Mouse (Mus musculus) liver, embryonic 16.5 days (tissue): ENCODE data around the gene Tmem59. TPM values are rescaled to one million over a fixed set of nuclear protein-coding genes. Genes with fewer than 3 reads are reported as not detected.

Source experiments
- ATAC-seq: fragments of 200-750 bp; cut with Nextera tagmentation; 2 replicates; pipeline ENCODE4 v1.8.0; 2017; ENCODE audit warnings: low read depth, mild to moderate bottlenecking, moderate number of reproducible peaks, moderate library complexity
- H3K27ac ChIP-seq: fragments of 300-500 bp; sonication (generic); 2 replicates; pipeline ENCODE4 v1.5.1; 2014; ENCODE audit warnings: mild to moderate bottlenecking, low read length
- H3K27me3 ChIP-seq: fragments of 300-500 bp; sonication (generic); 2 replicates; pipeline ENCODE4 v1.6.1; 2014; ENCODE audit warnings: low read depth, low read length, mixed read lengths; ENCODE audit not compliant: control insufficient read depth, insufficient read depth
- H3K36me3 ChIP-seq: fragments of 300-500 bp; sonication (generic); 2 replicates; pipeline ENCODE4 v1.6.1; 2014; ENCODE audit warnings: mild to moderate bottlenecking; ENCODE audit not compliant: control insufficient read depth, insufficient read depth
- H3K4me1 ChIP-seq: fragments of 300-500 bp; sonication (generic); 2 replicates; pipeline ENCODE4 v1.6.1; 2014; ENCODE audit warnings: low read depth, low read length, mixed read lengths; ENCODE audit not compliant: control insufficient read depth
- H3K4me2 ChIP-seq: fragments of 300-500 bp; sonication (generic); 2 replicates; pipeline ENCODE4 v1.6.1; 2014; ENCODE audit warnings: low read depth, low read length, mixed read lengths
- H3K4me3 ChIP-seq: fragments of 300-500 bp; sonication (generic); 2 replicates; pipeline ENCODE4 v1.5.1; 2014; ENCODE audit warnings: low read depth, mild to moderate bottlenecking, low read length
- H3K9ac ChIP-seq: fragments of 300-500 bp; sonication (generic); 2 replicates; pipeline ENCODE4 v1.6.1; 2014; ENCODE audit warnings: low read depth, low read length
- H3K9me3 ChIP-seq: fragments of 300-500 bp; sonication (generic); replicated peaks from 2 replicates; pipeline ENCODE4 v1.6.1; 2016; ENCODE audit warnings: low read length; ENCODE audit not compliant: control insufficient read depth
- WGBS: fragments of 180-500 bp; shearing (Covaris S2); extraction: QIAGEN DNeasy Blood & Tissue Kit; methylation state at CpG from one replicate; pipeline ENCODE4 v1.1.7; 2014; ENCODE audit not compliant: insufficient replicate concordance; 5-methylcytosine and 5-hydroxymethylcytosine counted together
- polyA plus RNA-seq: library from polyadenylated mRNA; unstranded; fragments of >200 nt; fragmentation: Nextera tagmentation; extraction: Ambion mirVana; gene quantifications from 2 replicates; pipeline ENCODE4 v1.2.1, GENCODE M21; 2015

Gene Tmem59
- polyA plus RNA-seq, 1 experiment from 2014 or later, result 196 TPM

- no peak overlapping the region for H3K4me3 ChIP-seq
Measured at GRCm38 (mm10) chr4:107193841-107194240, 15.6 kb downstream of the Tmem59 start.

GRCm38 (mm10) chr4:107196454-107196853 lies 18.3 kb downstream of the Tmem59 start:
- H3K4me3 ChIP-seq, result no peak overlapping the region
- H3K9me3 ChIP-seq, result no peaks in the 10 kb centered on the region
- H3K27me3 ChIP-seq, result no peaks in the 10 kb centered on the region
- no peak overlapping the region for H3K9ac ChIP-seq
- H3K27ac ChIP-seq, result no peak overlapping the region
- no peaks in the 10 kb centered on the region for H3K4me1 ChIP-seq
- peaks cover 53% of the 10 kb centered on the region for H3K36me3 ChIP-seq
- 88% methylated on average over 2 of the region's 2 CpGs for whole genome bisulfite sequencing
- ATAC-seq, result no peak
- no peak overlapping the region for H3K4me2 ChIP-seq

More at GRCm38 (mm10) chr4:107193841-107194240, 15.6 kb downstream of the Tmem59 start:
- Histone ChIP-seq H3K27me3 (no peaks in the 10 kb centered on the region), H3K27ac (no peak overlapping the region), H3K36me3 (peaks cover 52% of the 10 kb centered on the region), H3K9ac (no peak overlapping the region), H3K4me2 (no peak overlapping the region), H3K4me1 (no peaks in the 10 kb centered on the region), H3K9me3 (no peaks in the 10 kb centered on the region)
- no peak for ATAC-seq
- WGBS, result 89% methylated on average over 3 of the region's 3 CpGs

GRCm38 (mm10) chr4:107198072-107198471 lies 19.9 kb downstream of the Tmem59 start:
- Histone ChIP-seq H3K9ac (no peak overlapping the region), H3K4me1 (no peaks in the 10 kb centered on the region), H3K27ac (no peak overlapping the region), H3K36me3 (peaks cover 49% of the 10 kb centered on the region), H3K4me3 (no peak overlapping the region), H3K27me3 (no peaks in the 10 kb centered on the region), H3K9me3 (no peaks in the 10 kb centered on the region), H3K4me2 (no peak overlapping the region)
- WGBS, result 90% methylated on average over 5 of the region's 5 CpGs
- ATAC-seq, result no peak

GRCm38 (mm10) chr4:107201779-107202178 lies 23.6 kb downstream of the Tmem59 start:
- 88% methylated on average over 3 of the region's 3 CpGs for WGBS
- Histone ChIP-seq H3K4me3 (no peak overlapping the region), H3K9ac (no peak overlapping the region), H3K4me2 (no peak overlapping the region), H3K27ac (no peak overlapping the region), H3K27me3 (no peaks in the 10 kb centered on the region), H3K36me3 (peaks cover 38% of the 10 kb centered on the region), H3K4me1 (no peaks in the 10 kb centered on the region), H3K9me3 (no peaks in the 10 kb centered on the region)
- no peak for ATAC-seq

- Histone ChIP-seq H3K36me3 (peaks cover 29% of the 10 kb centered on the region), H3K4me3 (no peak overlapping the region), H3K27me3 (no peaks in the 10 kb centered on the region), H3K9ac (no peak overlapping the region), H3K4me2 (no peak overlapping the region), H3K27ac (no peak overlapping the region), H3K9me3 (no peaks in the 10 kb centered on the region), H3K4me1 (no peaks in the 10 kb centered on the region)
- WGBS, result 77% methylated on average over 7 of the region's 7 CpGs
- no peak for ATAC-seq
Measured at GRCm38 (mm10) chr4:107203001-107203400, 24.8 kb downstream of the Tmem59 start.

- no peak for ATAC-seq
- H3K36me3 ChIP-seq, result peaks cover 3% of the 10 kb centered on the region
- 86% methylated on average over 2 of the region's 2 CpGs for WGBS
- no peak overlapping the region for H3K27ac ChIP-seq
- no peak overlapping the region for H3K9ac ChIP-seq
- no peaks in the 10 kb centered on the region for H3K27me3 ChIP-seq
- H3K9me3 ChIP-seq, result no peaks in the 10 kb centered on the region
- no peak overlapping the region for H3K4me2 ChIP-seq
- no peak overlapping the region for H3K4me3 ChIP-seq
- peaks cover 7% of the 10 kb centered on the region for H3K4me1 ChIP-seq
Measured at GRCm38 (mm10) chr4:107207016-107207415, 28.8 kb downstream of the Tmem59 start.

- H3K4me2 ChIP-seq, result no peak within 1 kb of the TSS
Measured at GRCm38 (mm10) chr4:107208880-107209279, 30.7 kb downstream of the Tmem59 start, which contains the start of gene Ldlrad1. Gene Ldlrad1, plus strand, starts transcription at chr4:107209180.

GRCm38 (mm10) chr4:107210483-107211097 lies 32.4 kb downstream of the Tmem59 start:
- 20% methylated on average over 5 of the region's 5 CpGs for WGBS
- ATAC-seq, result peak; percentile 40; the same call in 1 of the 2 replicates
- Histone ChIP-seq H3K36me3 (no peaks in the 10 kb centered on the region), H3K4me1 (peaks cover 7% of the 10 kb centered on the region), H3K9me3 (no peaks in the 10 kb centered on the region), H3K4me2 (no peak overlapping the region), H3K27ac (no peak overlapping the region), H3K27me3 (no peaks in the 10 kb centered on the region; the same call in 1 of the 2 replicates), H3K9ac (no peak overlapping the region), H3K4me3 (no peak overlapping the region)

More at GRCm38 (mm10) chr4:107208880-107209279, 30.7 kb downstream of the Tmem59 start, which contains the start of gene Ldlrad1:
- Histone ChIP-seq H3K9ac (no peak within 1 kb of the TSS), H3K9me3 (no peaks in the 10 kb centered on the region), H3K36me3 (no peaks in the 10 kb centered on the region), H3K4me1 (peaks cover 7% of the 10 kb centered on the region), H3K27me3 (no peaks in the 10 kb centered on the region; the same call in 1 of the 2 replicates), H3K4me3 (no peak within 1 kb of the TSS), H3K27ac (no peak within 1 kb of the TSS)
- ATAC-seq, result no peak
- WGBS, result 70% methylated on average over 3 of the region's 3 CpGs

GRCm38 (mm10) chr4:107211465-107211864 lies 33.3 kb downstream of the Tmem59 start:
- Histone ChIP-seq H3K27ac (no peak overlapping the region), H3K9ac (no peak overlapping the region)
- WGBS, result 80% methylated on average over 4 of the region's 4 CpGs

More at GRCm38 (mm10) chr4:107211465-107211864, 33.3 kb downstream of the Tmem59 start:
- H3K9me3 ChIP-seq, result no peaks in the 10 kb centered on the region
- no peak overlapping the region for H3K4me3 ChIP-seq
- ATAC-seq, result no peak
- H3K4me2 ChIP-seq, result no peak overlapping the region
- peaks cover 7% of the 10 kb centered on the region for H3K4me1 ChIP-seq
- H3K36me3 ChIP-seq, result no peaks in the 10 kb centered on the region
- no peaks in the 10 kb centered on the region; the same call in 1 of the 2 replicates for H3K27me3 ChIP-seq
